Mouse (Mus musculus): ENCODE data around the gene Olfr644. TPM values are rescaled to one million over a fixed set of nuclear protein-coding genes. Genes with fewer than 3 reads are reported as not detected.

Gene Olfr644
- not detected for total RNA-seq (2021)
- long read RNA-seq, experiment 1, result 0 reads
- long read RNA-seq, experiment 2, result 0 reads

DNA sequence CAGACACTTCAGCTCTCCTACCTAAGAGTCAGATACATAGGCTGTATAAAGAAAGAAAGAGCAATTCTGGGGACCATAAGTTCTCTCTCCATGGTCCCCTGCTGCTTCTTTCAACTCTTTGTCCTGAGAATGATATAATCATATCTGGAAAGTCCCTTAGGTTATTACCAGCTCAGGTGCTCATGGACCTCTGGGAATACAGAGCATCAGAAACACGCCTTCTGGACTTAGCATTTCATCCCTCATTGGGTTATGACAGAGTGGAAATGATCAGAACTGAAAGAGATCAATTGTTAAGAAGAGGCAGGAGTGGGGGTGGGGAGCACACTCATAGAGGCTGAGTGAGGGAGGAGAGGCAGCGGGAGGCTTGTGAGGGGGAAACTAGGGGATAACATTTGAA is at the start of gene Olfr644:
Gene Olfr644 (minus strand): TSS at position 101 of the 400 bp plus-strand sequence.
- DNase-seq (ENCODE audit: low spot score), result no peak

DNA sequence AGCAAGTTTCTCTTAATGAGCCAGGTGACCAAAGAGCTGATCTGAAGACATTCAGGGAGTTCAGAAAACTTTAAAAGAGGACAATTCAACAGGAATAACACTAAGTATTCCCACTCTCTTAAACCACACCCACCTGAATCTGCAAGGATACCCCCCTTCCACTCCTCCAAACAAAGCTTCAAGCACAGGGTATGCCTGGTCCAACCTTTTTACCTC is 33.0 kb upstream of the Olfr644 start, which contains the start of gene Olfr646:
Gene Olfr646 (plus strand): TSS at position 117 of the 216 bp plus-strand sequence.
- no peak for DNase-seq (ENCODE audit: low spot score)

DNA sequence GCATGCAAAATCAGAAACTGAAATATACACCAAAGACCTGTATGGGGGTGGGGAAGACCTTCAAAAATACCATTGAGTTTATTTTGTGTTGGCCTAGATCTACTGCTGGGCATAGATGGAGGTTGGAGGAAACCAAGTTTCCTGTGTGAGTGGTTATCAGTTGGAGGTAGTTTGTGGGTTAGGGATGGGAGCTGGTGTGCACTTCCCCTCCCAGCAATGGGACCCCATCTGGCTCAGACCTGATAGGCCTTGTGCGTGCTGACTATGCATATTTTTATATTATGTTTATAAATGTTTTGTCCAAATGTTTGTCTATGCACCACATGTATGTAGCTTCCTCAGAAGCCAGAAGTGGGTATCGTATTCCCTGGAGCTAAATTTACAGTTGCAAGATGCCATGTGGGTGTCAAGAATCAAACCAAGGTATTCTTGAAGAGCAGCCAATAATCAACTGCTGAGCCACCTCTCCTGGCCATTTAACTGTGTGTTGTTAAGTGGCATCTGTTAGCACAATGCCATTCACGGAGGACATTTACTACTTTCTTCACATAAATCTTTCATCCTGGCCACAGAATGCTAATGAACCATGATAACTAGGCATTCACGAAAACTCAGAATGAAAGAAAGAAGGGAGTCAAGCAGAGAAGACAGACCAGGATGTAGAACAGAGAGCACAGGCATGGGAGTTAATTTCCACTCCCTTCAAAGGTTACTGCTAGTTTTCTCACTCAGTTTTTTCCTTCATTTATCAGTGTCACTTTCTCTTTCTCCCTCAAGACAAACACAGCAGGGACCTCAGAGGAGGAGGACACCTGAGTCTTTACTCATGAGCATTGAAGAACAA is 32.5 kb upstream of the Olfr644 start:
- DNase-seq (ENCODE audit: low spot score), result no peak

DNA sequence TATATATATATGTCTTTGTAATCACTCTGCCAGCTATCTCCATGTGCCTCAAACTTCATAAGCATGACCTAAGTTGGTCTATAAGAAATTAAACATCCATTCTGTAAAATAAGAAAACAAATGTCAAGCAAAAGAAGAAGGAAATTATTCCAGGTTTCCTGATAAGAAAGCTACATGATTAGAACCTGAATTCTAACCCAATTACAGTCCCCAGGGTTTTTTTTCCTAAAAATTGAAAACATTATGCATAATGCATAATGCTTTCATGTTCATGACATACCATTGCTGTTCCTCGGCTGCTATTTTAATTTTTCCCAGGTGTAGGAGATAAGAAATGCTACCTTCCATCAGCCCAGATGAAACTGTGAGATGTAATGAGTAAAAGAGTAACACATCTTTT is 13.7 kb upstream of the Olfr644 start, which contains the start of gene Olfr645:
Gene Olfr645 (minus strand): TSS at position 101 of the 400 bp plus-strand sequence.
- no peak for DNase-seq (ENCODE audit: low spot score)

DNA sequence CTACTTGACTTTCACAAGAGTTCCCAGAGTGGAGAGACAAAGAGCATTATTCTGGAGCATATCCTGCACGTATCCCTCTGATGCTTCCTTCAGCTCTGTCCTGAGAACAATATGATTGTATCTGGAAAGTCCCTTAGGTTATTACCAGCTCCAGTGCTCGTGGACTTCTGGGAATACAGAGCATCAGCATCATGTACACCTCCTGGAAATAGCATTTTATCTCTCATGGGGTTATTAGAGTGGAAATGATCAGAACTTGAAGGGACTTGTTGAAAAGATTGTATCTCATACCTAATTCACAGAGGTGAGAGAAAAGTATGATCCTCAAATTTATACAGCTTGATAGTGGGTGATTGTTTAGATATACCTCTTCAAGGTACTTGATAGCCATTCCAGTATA is 10.3 kb downstream of the Olfr644 start, which contains the start of gene 4930516K23Rik:
Gene 4930516K23Rik (minus strand): TSS at position 101 of the 400 bp plus-strand sequence.
- no peak for DNase-seq (ENCODE audit: low spot score)

DNA sequence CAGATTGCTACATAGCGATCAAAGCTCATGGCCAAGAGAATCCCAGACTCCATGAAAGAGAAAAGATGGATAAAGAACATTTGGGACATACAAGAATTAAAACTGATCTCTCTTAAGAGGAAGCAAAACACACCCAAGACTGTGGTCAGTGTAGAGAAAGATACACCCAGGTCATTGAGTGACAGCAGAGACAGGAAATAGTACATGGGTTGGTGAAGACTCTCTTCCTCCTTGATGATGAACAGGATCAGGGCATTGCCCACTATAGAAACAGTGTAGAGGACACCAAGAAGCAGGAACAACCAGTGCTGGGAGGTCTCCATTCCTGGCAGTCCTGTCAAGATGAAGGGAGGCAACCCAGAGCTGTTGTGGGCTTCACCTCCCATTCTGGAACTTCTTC is 12.5 kb downstream of the Olfr644 start:
- no peak for DNase-seq (ENCODE audit: low spot score)

DNA sequence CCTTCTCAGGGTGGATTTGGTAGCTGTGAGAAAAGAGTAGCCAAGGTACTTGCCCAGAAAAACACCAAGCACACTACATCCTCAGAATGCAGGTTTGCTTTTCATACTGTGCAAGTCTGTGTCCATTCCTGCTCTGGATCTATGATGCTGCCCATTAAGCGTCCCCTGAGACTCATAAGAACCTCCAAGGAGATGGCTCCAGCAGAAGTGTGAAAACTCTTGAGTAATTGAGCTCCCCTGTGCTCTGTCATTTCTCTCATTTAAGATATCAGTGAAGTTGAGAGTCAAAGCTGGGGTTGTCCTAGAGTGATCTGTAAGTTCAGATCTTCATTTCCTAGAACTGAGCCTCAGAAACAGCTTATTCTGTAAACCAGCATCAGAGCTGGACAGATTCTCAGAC is 19.1 kb downstream of the Olfr644 start, which contains the start of gene Olfr642:
Gene Olfr642 (minus strand): TSS at position 101 of the 400 bp plus-strand sequence.
- DNase-seq (ENCODE audit: low spot score), result no peak

DNA sequence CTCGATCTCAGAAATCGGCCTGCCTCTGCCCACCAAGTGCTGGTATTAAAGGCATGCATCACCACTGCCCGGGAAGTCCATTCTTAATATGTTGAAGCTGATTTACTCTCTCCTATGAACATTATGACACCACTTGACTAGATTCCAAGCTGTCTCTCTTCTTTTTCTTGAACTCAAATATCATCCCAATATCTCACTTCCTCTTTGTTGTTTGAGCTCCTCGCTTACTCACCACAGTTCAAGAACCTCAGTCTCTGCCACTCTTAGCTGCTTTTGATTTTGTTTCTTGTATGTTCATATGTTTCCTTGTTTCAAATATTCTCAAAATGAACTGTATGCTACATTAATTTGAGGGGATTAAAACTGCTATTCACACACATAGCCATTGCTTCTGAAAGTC is 20.9 kb downstream of the Olfr644 start:
- no peak for DNase-seq (ENCODE audit: low spot score)

DNA sequence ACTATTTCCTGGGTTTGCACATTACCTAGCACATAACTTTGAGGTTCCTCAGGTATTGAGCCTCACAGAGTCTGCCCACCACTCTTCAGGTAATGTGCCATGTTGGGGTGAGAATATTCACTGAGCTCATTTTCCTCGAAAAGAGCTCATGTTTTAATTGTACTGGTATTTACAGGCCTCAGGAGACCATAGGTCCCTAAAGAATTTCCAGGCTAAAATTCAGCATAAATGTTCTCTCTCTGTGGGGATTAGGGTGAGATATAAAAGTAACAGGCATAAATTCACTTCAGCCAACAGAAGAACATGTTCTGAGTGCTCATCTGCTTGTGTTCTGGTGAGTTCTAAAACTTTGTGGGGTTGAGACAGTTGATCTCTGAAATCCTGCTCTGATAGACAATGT is 36.5 kb downstream of the Olfr644 start, which contains the start of gene Olfr641:
Gene Olfr641 (plus strand): TSS at position 301 of the 400 bp plus-strand sequence.
- no peak for DNase-seq (ENCODE audit: low spot score)

DNA sequence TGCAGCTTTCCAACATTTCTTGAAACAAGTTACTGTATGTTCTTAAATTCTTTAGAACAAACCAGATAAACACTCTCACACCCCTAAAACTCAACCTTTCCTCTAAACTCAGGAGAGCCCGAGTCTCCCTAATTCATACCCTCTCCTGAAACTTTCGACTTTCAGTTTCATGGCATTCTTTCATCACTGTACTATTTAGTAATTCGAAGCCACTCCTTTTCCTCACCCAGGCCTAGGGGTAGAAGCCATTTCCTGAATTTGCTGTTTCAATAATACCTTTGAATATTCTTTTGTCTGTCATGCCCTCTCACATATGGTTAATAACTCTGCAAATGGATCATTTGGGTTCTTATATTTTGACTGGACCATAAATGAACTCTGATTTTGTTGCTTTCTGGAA is 44.7 kb downstream of the Olfr644 start:
- no peak for DNase-seq (ENCODE audit: low spot score)

DNA sequence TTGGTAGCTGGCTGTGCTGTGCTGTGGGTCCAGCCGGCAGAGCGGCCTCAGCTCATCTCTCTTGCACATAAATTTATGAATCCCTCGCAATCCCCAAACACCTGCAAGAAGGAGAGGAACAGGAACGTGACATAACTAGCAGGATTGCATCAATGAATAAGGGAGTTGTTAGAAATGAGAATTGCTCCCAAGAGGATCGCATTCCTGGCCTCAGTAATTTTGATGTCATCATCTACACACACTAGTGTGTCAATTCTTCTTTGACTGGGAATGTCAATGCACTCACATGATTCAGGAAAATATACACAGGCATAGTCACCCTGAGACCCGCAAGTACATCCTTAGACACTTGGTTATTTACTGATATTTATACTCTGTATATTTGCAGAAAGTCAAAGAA is 46.2 kb downstream of the Olfr644 start, which contains the start of gene Olfr640:
Gene Olfr640 (minus strand): TSS at position 101 of the 400 bp plus-strand sequence.
- DNase-seq (ENCODE audit: low spot score), result no peak

DNA sequence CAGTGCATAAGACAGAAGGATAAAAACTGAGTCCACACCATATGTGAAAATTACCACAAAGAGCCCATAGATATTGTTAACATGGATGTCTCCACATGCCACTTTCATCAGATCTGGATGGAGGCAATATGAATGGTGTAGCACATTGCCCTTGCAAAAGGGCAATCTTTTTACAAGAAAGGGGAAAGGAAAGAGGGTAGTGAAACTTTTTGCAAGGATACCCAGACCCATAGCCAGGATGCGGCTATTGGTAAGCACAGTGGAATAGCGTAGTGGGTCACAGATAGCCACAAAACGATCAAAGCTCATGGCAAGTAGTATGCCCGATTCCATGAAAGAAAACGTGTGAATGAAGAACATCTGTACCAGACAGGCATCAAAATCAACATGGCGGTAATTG is 50.0 kb downstream of the Olfr644 start:
- no peak for DNase-seq (ENCODE audit: low spot score)

DNA sequence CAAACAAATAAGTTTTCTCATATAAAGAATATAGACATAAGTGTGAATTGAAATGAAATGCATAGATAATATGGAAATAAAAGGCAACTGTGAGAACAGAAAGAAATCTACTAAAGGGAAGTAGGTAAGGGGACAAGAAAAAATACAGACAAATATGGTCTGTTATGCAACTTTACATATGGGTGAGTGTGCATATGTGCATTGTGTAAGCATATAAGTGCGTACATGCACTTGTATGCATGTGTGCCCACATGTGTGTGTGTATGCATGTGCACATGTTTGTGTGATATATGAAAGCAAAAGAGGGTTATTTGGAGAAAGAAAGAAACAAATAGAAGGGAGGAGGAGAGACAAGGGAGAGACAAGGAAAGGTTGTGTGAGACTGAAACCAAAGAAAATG is 52.7 kb downstream of the Olfr644 start:
- no peak for DNase-seq (ENCODE audit: low spot score)

DNA sequence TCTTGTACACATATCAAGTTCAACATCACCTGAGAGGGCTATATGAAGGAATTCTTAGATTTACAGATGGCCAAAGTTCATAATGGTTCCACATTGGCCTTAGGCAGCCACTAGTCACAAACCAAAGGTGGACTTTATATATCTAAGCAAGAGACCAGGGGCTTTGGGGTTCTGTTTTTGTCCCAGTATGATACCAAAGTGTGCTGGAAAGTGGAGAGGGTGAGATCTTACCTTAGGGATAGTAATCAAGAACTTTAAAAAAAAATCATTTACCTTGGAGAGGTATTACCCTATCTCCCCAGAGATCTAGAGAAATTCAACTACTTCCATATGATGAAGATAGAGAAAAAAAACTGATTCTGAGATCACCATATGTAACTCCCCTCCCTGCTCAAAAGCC is 54.5 kb downstream of the Olfr644 start, which contains the start of gene Olfr639:
Gene Olfr639 (minus strand): TSS at position 101 of the 400 bp plus-strand sequence.
- DNase-seq (ENCODE audit: low spot score), result no peak

Other genes starting within 250 kb of the Olfr644 start
- gene Hbb-bs, start 243.8 kb downstream of the Olfr644 start, total RNA-seq (2021), result 100 to 1,000 TPM; 317 to 407 TPM
- not detected for gene Hbb-bh2, start 231.3 kb downstream of the Olfr644 start, total RNA-seq (2021)
- gene Hbb-bh1, start 228.7 kb downstream of the Olfr644 start, total RNA-seq (2021), result not detected
- not detected for gene Hbb-y, start 218.7 kb downstream of the Olfr644 start, total RNA-seq (2021)
- gene Olfr66, start 185.6 kb downstream of the Olfr644 start, total RNA-seq (2021), result not detected
- gene Olfr64, start 177.4 kb downstream of the Olfr644 start, total RNA-seq (2021), result not detected
- not detected for gene Olfr65, start 168.4 kb downstream of the Olfr644 start, total RNA-seq (2021)
- gene Olfr631, start 143.0 kb downstream of the Olfr644 start, total RNA-seq (2021), result not detected
- not detected for gene Olfr632, start 137.5 kb downstream of the Olfr644 start, total RNA-seq (2021)
- gene Olfr633, start 127.4 kb downstream of the Olfr644 start, total RNA-seq (2021), result not detected
- gene Olfr635, start 100.7 kb downstream of the Olfr644 start, total RNA-seq (2021), result not detected
- gene Olfr638, start 73.1 kb downstream of the Olfr644 start, total RNA-seq (2021), result not detected
- under 1 TPM in 1 of 2 experiments, not detected in 1; 0.05 TPM for gene Olfr639, start 54.6 kb downstream of the Olfr644 start, total RNA-seq (2021)
- not detected for gene Olfr640, start 46.3 kb downstream of the Olfr644 start, total RNA-seq (2021)
- not detected for gene Olfr641, start 36.4 kb downstream of the Olfr644 start, total RNA-seq (2021)
- gene Olfr642, start 19.2 kb downstream of the Olfr644 start, total RNA-seq (2021), result not detected
- gene 4930516K23Rik, start 10.4 kb downstream of the Olfr644 start, total RNA-seq (2021), result not detected
- not detected for gene Olfr645, start 13.6 kb upstream of the Olfr644 start, total RNA-seq (2021)
- gene Olfr646, start 33.0 kb upstream of the Olfr644 start, total RNA-seq (2021), result not detected
- gene Ubqln5, start 58.0 kb upstream of the Olfr644 start, total RNA-seq (2021), result not detected
- gene Olfr643, start 65.5 kb upstream of the Olfr644 start, total RNA-seq (2021), result not detected
- gene Ubqln3, start 71.4 kb upstream of the Olfr644 start, total RNA-seq (2021), result not detected
- not detected for gene Ubqlnl, start 78.7 kb upstream of the Olfr644 start, total RNA-seq (2021)
- not detected for gene Olfm5, start 93.0 kb upstream of the Olfr644 start, total RNA-seq (2021)
- not detected for gene Olfr648, start 111.5 kb upstream of the Olfr644 start, total RNA-seq (2021)
- not detected for gene Olfr649, start 124.1 kb upstream of the Olfr644 start, total RNA-seq (2021)
- under 1 TPM in 1 of 2 experiments, not detected in 1; 0.09 TPM for gene Trim6, start 146.9 kb upstream of the Olfr644 start, total RNA-seq (2021)
- gene Trim34a, start 172.6 kb upstream of the Olfr644 start, total RNA-seq (2021), result 1 to 10 TPM; 1.1 to 1.2 TPM
- under 1 TPM; 0.57 to 0.59 TPM for gene Trim5, start 216.2 kb upstream of the Olfr644 start, total RNA-seq (2021)
- gene Trim12a, start 243.6 kb upstream of the Olfr644 start, total RNA-seq (2021), result 1 to 10 TPM; 3.4 to 3.6 TPM

All from gastrocnemius, adult 18-20 months (tissue).